Mouse (Mus musculus): ENCODE data around the gene Eml2. TPM values are rescaled to one million over a fixed set of nuclear protein-coding genes. Genes with fewer than 3 reads are reported as not detected.

The Eml2 gene
- polyA plus RNA-seq, 1 experiment from 2014 or later = 12.3 TPM

DNA sequence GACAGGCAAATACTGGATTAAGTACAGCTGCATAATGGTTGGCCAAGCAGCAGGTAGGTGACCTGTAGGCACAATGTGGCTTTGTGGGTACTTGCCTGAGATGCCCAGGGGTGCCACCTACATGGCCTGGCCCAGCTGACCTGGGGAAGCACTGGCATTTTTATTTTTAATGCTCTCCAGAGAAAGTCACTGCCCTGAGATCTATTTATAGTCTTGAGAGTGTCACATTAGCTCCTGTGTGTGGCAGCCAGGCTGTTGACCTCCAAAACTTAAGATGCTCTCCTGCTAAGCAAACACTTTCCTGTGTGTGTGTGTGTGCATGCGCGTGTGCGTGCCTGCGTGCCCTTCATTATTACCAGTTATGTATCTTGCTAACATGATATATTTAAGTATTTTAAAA lies 62.1 kb downstream of the Eml2 start:
- Histone ChIP-seq H3K9ac (ENCODE audit: low read depth, low read length) (no peak overlapping the region), H3K27me3 (replicated peaks; ENCODE audit: control insufficient read depth, insufficient read depth, low read length) (no peaks in the 10 kb centered on the region), H3K9me3 (ENCODE audit: control insufficient read depth, low read length) (no peaks in the 10 kb centered on the region), H3K4me1 (ENCODE audit: control insufficient read depth, insufficient read depth, low read depth, low read length) (peaks cover 10% of the 10 kb centered on the region), H3K4me3 (ENCODE audit: low read length) (no peak overlapping the region), H3K4me2 (ENCODE audit: low read length) (no peak overlapping the region), H3K27ac (ENCODE audit: low read depth, low read length) (no peak overlapping the region), H3K36me3 (ENCODE audit: control insufficient read depth, insufficient read depth, low read length) (no peaks in the 10 kb centered on the region)
- WGBS = 97% methylated on average over 4 of the region's 4 CpGs
- ATAC-seq = no peak

DNA sequence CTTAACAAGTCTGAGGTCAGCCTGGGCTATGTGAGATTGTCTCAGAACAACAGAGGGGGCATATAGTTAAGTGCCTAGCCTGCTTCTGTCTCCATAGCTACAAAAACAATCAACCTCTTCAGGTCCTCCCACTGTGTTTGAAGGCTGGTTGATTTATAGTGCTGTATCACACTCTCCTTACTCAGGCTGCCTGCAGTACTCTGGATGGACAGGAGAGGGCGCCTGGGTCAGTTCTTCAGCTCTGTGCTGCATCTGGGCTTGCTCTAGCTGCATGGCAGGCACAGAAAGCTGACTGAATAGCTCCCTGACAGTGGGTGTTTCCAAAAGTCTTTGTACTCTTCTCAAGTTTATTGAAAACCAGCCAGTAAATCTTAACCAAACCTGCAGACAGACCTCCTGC lies 63.2 kb downstream of the Eml2 start:
- Histone ChIP-seq H3K36me3 (ENCODE audit: control insufficient read depth, insufficient read depth, low read length) (no peaks in the 10 kb centered on the region), H3K4me2 (ENCODE audit: low read length) (no peak overlapping the region), H3K4me3 (ENCODE audit: low read length) (no peak overlapping the region), H3K4me1 (ENCODE audit: control insufficient read depth, insufficient read depth, low read depth, low read length) (peaks cover 10% of the 10 kb centered on the region), H3K27ac (ENCODE audit: low read depth, low read length) (no peak overlapping the region; the same call in 1 of the 2 replicates), H3K27me3 (replicated peaks; ENCODE audit: control insufficient read depth, insufficient read depth, low read length) (no peaks in the 10 kb centered on the region), H3K9ac (ENCODE audit: low read depth, low read length) (no peak overlapping the region; the same call in 1 of the 2 replicates), H3K9me3 (ENCODE audit: control insufficient read depth, low read length) (no peaks in the 10 kb centered on the region)
- peak; percentile 93 for ATAC-seq
- 0% methylated on average over 1 of the region's 1 CpGs for WGBS

DNA sequence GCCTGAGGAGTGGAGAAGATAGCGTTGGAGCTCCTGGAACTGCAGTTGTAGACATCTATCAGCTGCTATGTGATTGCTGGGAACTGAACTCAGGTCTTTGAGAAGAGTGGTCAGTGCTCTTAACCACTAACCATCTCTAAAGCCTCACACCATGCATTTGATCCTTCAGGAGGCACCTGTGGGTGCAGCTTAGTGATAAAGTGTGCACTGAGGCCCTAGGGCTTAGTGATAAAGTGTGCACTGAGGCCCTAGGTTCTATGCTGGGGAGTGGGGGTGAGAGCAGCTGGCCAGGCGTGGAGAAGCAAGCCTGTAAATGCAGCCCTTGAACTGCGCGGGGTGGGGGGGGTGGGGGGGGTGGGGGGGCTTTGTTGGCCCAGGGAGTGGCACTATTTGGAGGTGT lies 63.8 kb downstream of the Eml2 start:
- peaks cover 10% of the 10 kb centered on the region for H3K4me1 ChIP-seq (ENCODE audit: control insufficient read depth, insufficient read depth, low read depth, low read length)
- no peaks in the 10 kb centered on the region for H3K36me3 ChIP-seq (ENCODE audit: control insufficient read depth, insufficient read depth, low read length)
- no peaks in the 10 kb centered on the region for H3K9me3 ChIP-seq (ENCODE audit: control insufficient read depth, low read length)
- no peak overlapping the region for H3K4me2 ChIP-seq (ENCODE audit: low read length)
- H3K27ac ChIP-seq (ENCODE audit: low read depth, low read length) = no peak overlapping the region; the same call in 1 of the 2 replicates
- WGBS = 52% methylated on average over 4 of the region's 4 CpGs
- H3K27me3 ChIP-seq (replicated peaks; ENCODE audit: control insufficient read depth, insufficient read depth, low read length) = no peaks in the 10 kb centered on the region
- H3K9ac ChIP-seq (ENCODE audit: low read depth, low read length) = no peak overlapping the region
- 0 out of 2 replicates have a peak, but pooled peaks have one; percentile 3 for ATAC-seq
- H3K4me3 ChIP-seq (ENCODE audit: low read length) = no peak overlapping the region

DNA sequence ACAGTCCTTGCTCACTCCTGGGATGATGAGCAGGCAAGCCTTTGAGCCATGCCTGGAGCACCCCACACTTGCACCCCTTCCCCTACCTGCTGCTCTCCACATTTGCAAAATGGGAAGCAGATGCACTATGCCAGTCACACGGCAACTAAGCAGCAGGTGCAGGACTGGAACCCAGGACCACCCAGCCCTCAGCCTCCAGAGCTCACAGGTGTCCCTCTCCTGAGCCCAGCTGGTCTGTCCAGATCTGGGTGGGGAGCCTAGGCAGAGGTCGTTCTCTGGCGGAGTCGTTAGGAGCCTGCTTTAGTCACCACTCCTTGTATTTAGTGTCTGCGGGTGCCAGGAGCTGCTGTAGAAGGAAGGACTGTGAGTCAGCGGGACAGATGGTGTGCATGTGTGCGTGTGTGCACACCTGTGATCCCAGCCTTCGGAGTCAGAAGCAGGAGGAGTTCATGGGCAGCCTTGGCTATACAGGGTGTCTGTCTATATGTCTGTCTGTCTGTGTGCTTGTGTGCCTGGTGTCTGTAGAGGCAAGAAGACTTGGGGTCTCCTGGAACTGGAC lies 64.8 kb downstream of the Eml2 start:
- Histone ChIP-seq H3K9me3 (ENCODE audit: control insufficient read depth, low read length) (no peaks in the 10 kb centered on the region), H3K36me3 (ENCODE audit: control insufficient read depth, insufficient read depth, low read length) (peaks cover 6% of the 10 kb centered on the region; the same call in 1 of the 2 replicates), H3K4me1 (ENCODE audit: control insufficient read depth, insufficient read depth, low read depth, low read length) (peaks cover 6% of the 10 kb centered on the region), H3K27me3 (replicated peaks; ENCODE audit: control insufficient read depth, insufficient read depth, low read length) (no peaks in the 10 kb centered on the region), H3K4me3 (ENCODE audit: low read length) (no peak overlapping the region), H3K4me2 (ENCODE audit: low read length) (no peak overlapping the region), H3K27ac (ENCODE audit: low read depth, low read length) (no peak overlapping the region), H3K9ac (ENCODE audit: low read depth, low read length) (no peak overlapping the region)
- 85% methylated on average over 8 of the region's 8 CpGs for WGBS
- ATAC-seq = no peak

- Histone ChIP-seq H3K27me3 (replicated peaks; ENCODE audit: control insufficient read depth, insufficient read depth, low read length) (no peaks in the 10 kb centered on the region), H3K9me3 (ENCODE audit: control insufficient read depth, low read length) (no peaks in the 10 kb centered on the region), H3K4me1 (ENCODE audit: control insufficient read depth, insufficient read depth, low read depth, low read length) (no peaks in the 10 kb centered on the region; the same call in 1 of the 2 replicates), H3K27ac (ENCODE audit: low read depth, low read length) (no peak overlapping the region), H3K4me3 (ENCODE audit: low read length) (no peak overlapping the region), H3K9ac (ENCODE audit: low read depth, low read length) (no peak overlapping the region), H3K4me2 (ENCODE audit: low read length) (no peak overlapping the region), H3K36me3 (ENCODE audit: control insufficient read depth, insufficient read depth, low read length) (peaks cover 8% of the 10 kb centered on the region; the same call in 1 of the 2 replicates)
- whole genome bisulfite sequencing = 85% methylated on average over 1 of the region's 1 CpGs
- no peak for ATAC-seq
Observed at GRCm38 (mm10) chr7:19242005-19242404, 65.8 kb downstream of the Eml2 start.

DNA sequence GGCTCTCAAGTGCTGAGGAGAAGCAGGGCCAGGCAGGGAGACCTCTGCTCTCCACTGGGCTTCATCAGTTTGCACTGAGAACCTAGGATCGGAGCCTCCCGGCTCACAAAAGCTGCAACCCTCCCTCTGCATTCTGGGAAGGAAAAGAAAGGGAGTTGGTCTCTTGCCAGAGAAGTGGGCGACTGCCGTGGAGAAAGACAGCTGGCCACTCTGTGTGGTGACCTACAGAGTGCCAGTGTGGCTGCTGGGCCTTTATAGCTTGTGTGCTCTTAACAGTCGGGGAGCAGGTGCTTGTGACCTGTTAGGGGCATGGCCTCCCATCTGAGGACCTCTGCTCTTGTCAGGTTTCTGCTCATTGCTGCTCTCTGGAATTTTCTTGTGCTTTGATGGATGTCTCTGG lies 67.6 kb downstream of the Eml2 start:
- Histone ChIP-seq H3K27me3 (replicated peaks; ENCODE audit: control insufficient read depth, insufficient read depth, low read length) (no peaks in the 10 kb centered on the region), H3K27ac (ENCODE audit: low read depth, low read length) (no peak overlapping the region), H3K4me2 (ENCODE audit: low read length) (no peak overlapping the region), H3K4me3 (ENCODE audit: low read length) (no peak overlapping the region), H3K4me1 (ENCODE audit: control insufficient read depth, insufficient read depth, low read depth, low read length) (no peaks in the 10 kb centered on the region; the same call in 1 of the 2 replicates), H3K9me3 (ENCODE audit: control insufficient read depth, low read length) (no peaks in the 10 kb centered on the region), H3K36me3 (ENCODE audit: control insufficient read depth, insufficient read depth, low read length) (peaks cover 11% of the 10 kb centered on the region; the same call in 1 of the 2 replicates), H3K9ac (ENCODE audit: low read depth, low read length) (no peak overlapping the region; the same call in 1 of the 2 replicates)
- WGBS = 49% methylated on average over 5 of the region's 5 CpGs
- no peak for ATAC-seq

GRCm38 (mm10) chr7:19245083-19245482 lies 68.9 kb downstream of the Eml2 start:
- 86% methylated on average over 3 of the region's 3 CpGs for WGBS
- H3K9ac ChIP-seq (ENCODE audit: low read depth, low read length) = no peak overlapping the region
- no peak overlapping the region for H3K4me3 ChIP-seq (ENCODE audit: low read length)
- no peak for ATAC-seq
- no peak overlapping the region for H3K27ac ChIP-seq (ENCODE audit: low read depth, low read length)
- no peaks in the 10 kb centered on the region for H3K27me3 ChIP-seq (replicated peaks; ENCODE audit: control insufficient read depth, insufficient read depth, low read length)
- H3K4me2 ChIP-seq (ENCODE audit: low read length) = no peak overlapping the region
- no peaks in the 10 kb centered on the region for H3K9me3 ChIP-seq (ENCODE audit: control insufficient read depth, low read length)
- H3K36me3 ChIP-seq (ENCODE audit: control insufficient read depth, insufficient read depth, low read length) = peaks cover 11% of the 10 kb centered on the region; the same call in 1 of the 2 replicates
- H3K4me1 ChIP-seq (ENCODE audit: control insufficient read depth, insufficient read depth, low read depth, low read length) = no peaks in the 10 kb centered on the region; the same call in 1 of the 2 replicates

DNA sequence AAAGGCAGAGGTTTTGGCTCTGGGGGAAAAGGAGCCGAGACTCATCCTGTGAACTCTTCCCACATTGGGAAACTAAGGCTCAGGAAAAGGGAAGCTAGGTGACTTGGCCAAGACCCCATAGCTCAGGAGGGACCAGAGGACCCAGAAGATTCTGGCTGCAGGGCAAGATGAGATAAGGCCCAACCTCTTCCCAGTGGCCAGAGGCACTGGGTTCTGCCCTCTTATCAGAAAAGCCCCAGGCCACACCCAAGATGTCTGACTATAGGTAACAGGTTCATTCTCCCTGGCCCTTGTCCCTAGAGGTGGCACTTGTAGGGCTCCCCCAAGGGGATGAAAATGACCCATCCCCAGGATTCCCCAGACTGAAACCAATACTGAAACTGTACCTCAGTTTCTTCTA lies 70.6 kb downstream of the Eml2 start:
- no peak overlapping the region for H3K4me3 ChIP-seq (ENCODE audit: low read length)
- H3K4me1 ChIP-seq (ENCODE audit: control insufficient read depth, insufficient read depth, low read depth, low read length) = no peaks in the 10 kb centered on the region; the same call in 1 of the 2 replicates
- 100% methylated on average over 1 of the region's 1 CpGs for WGBS
- no peak overlapping the region for H3K9ac ChIP-seq (ENCODE audit: low read depth, low read length)
- ATAC-seq = no peak
- peaks cover 11% of the 10 kb centered on the region; the same call in 1 of the 2 replicates for H3K36me3 ChIP-seq (ENCODE audit: control insufficient read depth, insufficient read depth, low read length)
- H3K27me3 ChIP-seq (replicated peaks; ENCODE audit: control insufficient read depth, insufficient read depth, low read length) = no peaks in the 10 kb centered on the region
- no peaks in the 10 kb centered on the region for H3K9me3 ChIP-seq (ENCODE audit: control insufficient read depth, low read length)
- no peak overlapping the region for H3K27ac ChIP-seq (ENCODE audit: low read depth, low read length)
- H3K4me2 ChIP-seq (ENCODE audit: low read length) = no peak overlapping the region

DNA sequence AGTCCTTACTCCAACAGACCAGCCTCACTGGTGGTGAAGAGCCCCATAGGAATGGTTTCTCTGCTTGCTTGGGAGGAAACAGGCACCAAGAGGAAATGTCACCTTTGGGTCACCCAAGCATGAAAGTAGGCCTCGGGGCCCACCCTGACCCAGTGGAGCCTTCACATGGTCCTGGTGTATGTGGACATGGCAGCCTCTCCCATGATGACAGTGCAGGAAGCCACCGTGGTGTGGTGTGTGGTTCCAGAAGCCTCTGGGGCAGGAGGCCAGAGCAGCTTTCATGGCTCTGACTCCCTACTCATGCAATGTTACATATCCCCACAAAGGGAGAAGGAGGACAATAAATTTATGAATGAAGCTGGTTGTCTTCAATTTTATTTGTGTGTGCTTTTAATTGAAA lies 71.3 kb downstream of the Eml2 start:
- Histone ChIP-seq H3K9me3 (ENCODE audit: control insufficient read depth, low read length) (no peaks in the 10 kb centered on the region), H3K4me2 (ENCODE audit: low read length) (no peak overlapping the region), H3K9ac (ENCODE audit: low read depth, low read length) (no peak overlapping the region), H3K36me3 (ENCODE audit: control insufficient read depth, insufficient read depth, low read length) (peaks cover 11% of the 10 kb centered on the region; the same call in 1 of the 2 replicates), H3K4me1 (ENCODE audit: control insufficient read depth, insufficient read depth, low read depth, low read length) (no peaks in the 10 kb centered on the region; the same call in 1 of the 2 replicates), H3K27me3 (replicated peaks; ENCODE audit: control insufficient read depth, insufficient read depth, low read length) (no peaks in the 10 kb centered on the region), H3K4me3 (ENCODE audit: low read length) (no peak overlapping the region), H3K27ac (ENCODE audit: low read depth, low read length) (no peak overlapping the region)
- no peak for ATAC-seq
- WGBS = 100% methylated on average over 2 of the region's 2 CpGs

Measured in hindbrain, embryonic 16.5 days (tissue).